Mouse (Mus musculus) hindbrain, embryonic 16.5 days (tissue): ENCODE measurements around the gene Ly75. TPM values are rescaled to one million over a fixed set of nuclear protein-coding genes. Genes with fewer than 3 reads are reported as not detected.

Source experiments
- ATAC-seq: fragments of 200-750 bp; cut with Nextera tagmentation; 2 replicates; pipeline ENCODE4 v1.8.0; 2017; ENCODE audit warnings: moderate TSS enrichment, moderate library complexity
- H3K27ac ChIP-seq: fragments of 300-500 bp; sonication (generic); 2 replicates; pipeline ENCODE4 v1.5.1; 2014; ENCODE audit warnings: low read depth, mild to moderate bottlenecking, control low read depth, low read length, moderate library complexity
- H3K27me3 ChIP-seq: fragments of 300-500 bp; sonication (generic); replicated peaks from 2 replicates; pipeline ENCODE4 v1.6.1; 2014; ENCODE audit warnings: low read length; ENCODE audit not compliant: control insufficient read depth, insufficient read depth
- H3K36me3 ChIP-seq: fragments of 300-500 bp; sonication (generic); 2 replicates; pipeline ENCODE4 v1.6.1; 2014; ENCODE audit warnings: mild to moderate bottlenecking, low read length, moderate library complexity, mixed read lengths; ENCODE audit not compliant: control insufficient read depth, insufficient read depth
- H3K4me1 ChIP-seq: fragments of 300-500 bp; sonication (generic); 2 replicates; pipeline ENCODE4 v1.6.1; 2014; ENCODE audit warnings: low read depth, low read length; ENCODE audit not compliant: control insufficient read depth, insufficient read depth
- H3K4me2 ChIP-seq: fragments of 300-500 bp; sonication (generic); 2 replicates; pipeline ENCODE4 v1.6.1; 2014; ENCODE audit warnings: mild to moderate bottlenecking, low read length, control low read depth, moderate library complexity
- H3K4me3 ChIP-seq: fragments of 300-500 bp; sonication (generic); 2 replicates; pipeline ENCODE4 v1.5.1; 2014; ENCODE audit warnings: mild to moderate bottlenecking, low read length, control low read depth, moderate library complexity
- H3K9ac ChIP-seq: fragments of 300-500 bp; sonication (generic); 2 replicates; pipeline ENCODE4 v1.6.1; 2014; ENCODE audit warnings: low read depth, mild to moderate bottlenecking, control low read depth, low read length, moderate library complexity
- H3K9me3 ChIP-seq: fragments of 300-500 bp; sonication (generic); 2 replicates; pipeline ENCODE4 v1.6.1; 2014; ENCODE audit warnings: mild to moderate bottlenecking, low read length, moderate library complexity; ENCODE audit not compliant: control insufficient read depth
- WGBS: fragments of 180-500 bp; shearing (Covaris S2); extraction: QIAGEN DNeasy Blood & Tissue Kit; methylation state at CpG from one replicate; pipeline ENCODE4 v1.1.7; 2014; 5-methylcytosine and 5-hydroxymethylcytosine counted together
- polyA plus RNA-seq: library from polyadenylated mRNA; unstranded; fragments of >200 nt; fragmentation: Nextera tagmentation; extraction: Ambion mirVana; gene quantifications from 2 replicates; pipeline ENCODE4 v1.2.1, GENCODE M21; 2015

The Ly75 gene
- 1.6 and 1.9 TPM in 2 replicates for polyA plus RNA-seq

DNA sequence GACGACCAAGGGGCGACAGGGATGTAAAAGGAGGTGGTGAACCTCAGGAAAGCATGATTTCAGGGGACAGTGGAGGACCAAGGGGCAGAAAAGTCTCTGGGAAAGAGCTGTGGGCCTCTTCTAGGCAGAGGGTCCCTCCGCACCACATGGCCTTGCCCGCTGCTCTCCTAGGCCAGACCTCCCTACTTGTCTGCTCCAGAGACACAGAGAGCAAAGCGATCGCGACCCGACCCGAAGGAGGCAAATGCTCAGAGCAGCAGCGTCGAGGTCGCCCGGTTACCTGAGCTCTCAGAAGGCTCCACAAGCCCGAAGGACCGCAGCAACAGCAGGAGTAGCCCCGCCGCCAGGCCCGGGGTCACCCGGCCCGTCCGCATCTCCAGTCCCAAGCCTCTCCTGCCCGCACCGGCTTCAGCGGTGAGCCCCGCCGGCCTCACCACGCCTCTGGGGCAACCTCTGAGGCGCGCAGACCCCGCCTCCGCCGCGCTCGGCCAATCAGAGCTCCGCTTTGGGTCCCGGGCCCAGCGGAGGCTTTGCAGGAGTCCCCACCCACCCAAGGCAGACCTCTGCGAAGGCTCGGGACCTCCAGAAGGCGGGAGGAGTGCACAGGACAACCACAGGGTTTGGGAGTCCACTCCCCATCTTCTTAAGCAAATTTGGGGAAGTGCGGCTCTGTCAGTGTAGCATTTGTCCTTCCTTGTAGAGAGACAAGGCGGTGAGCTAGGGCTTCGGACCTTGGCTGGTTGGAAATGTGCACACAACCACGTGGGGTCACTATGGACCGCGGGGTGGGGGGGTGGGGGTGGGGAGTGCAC is at the start of gene Ly75:
TSS of gene Ly75 (minus strand) at position 446 of the 812 bp plus-strand sequence.
- Histone ChIP-seq H3K27me3 (no peaks in the 10 kb centered on the region), H3K36me3 (no peaks in the 10 kb centered on the region), H3K4me3 (peak within 1 kb of the TSS; percentile 61), H3K4me1 (no peaks in the 10 kb centered on the region), H3K9me3 (no peaks in the 10 kb centered on the region), H3K27ac (no peak within 1 kb of the TSS), H3K4me2 (peak within 1 kb of the TSS; percentile 91), H3K9ac (peak within 1 kb of the TSS; percentile 71)
- peak; percentile 98 for ATAC-seq
- WGBS, result under 1% methylated on average over 45 of the region's 46 CpGs

DNA sequence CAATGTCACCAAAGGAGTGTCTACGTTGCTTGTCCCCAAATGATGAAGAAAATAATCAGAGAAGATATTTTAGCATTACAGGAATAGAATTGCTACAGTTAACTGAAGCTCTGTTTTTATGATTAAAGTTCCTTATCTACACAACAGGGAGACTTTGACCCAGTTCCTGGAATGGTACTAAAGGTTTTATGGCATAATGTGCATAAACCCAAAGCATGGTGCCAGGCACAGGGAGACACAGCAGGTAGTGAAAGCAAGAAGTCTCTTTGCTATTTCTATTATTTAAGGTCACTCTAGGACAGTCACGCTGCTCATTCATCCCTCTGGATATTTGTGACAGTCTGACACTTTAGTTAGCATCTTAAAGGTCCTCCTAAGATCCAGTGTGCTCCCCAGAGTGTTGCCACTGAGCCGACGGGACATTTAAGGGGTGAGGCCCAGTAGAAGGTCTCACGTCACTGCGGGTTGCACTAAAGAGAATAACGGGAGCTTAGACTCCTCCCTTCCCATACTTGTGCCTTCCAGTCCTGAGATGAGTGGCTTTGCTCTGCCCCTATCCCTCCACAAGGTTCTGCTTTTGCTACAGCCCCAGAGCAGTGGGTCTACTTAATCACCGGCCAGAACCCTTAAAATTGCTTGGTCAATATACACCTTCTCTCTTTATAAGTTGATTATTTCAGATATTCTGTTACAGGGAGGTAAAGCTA is 47.4 kb upstream of the Ly75 start:
- H3K4me3 ChIP-seq, result no peak overlapping the region
- WGBS, result 76% methylated on average over 8 of the region's 8 CpGs
- H3K27ac ChIP-seq, result no peak overlapping the region

GRCm38 (mm10) chr2:60418075-60418474 is 35.0 kb upstream of the Ly75 start:
- WGBS, result 8% methylated on average over 6 of the region's 6 CpGs
- H3K4me2 ChIP-seq, result no peak overlapping the region

More for the DNA sequence above, 47.4 kb upstream of the Ly75 start:
- H3K9me3 ChIP-seq, result no peaks in the 10 kb centered on the region
- ATAC-seq, result no peak
- no peaks in the 10 kb centered on the region for H3K4me1 ChIP-seq
- no peaks in the 10 kb centered on the region for H3K27me3 ChIP-seq
- H3K36me3 ChIP-seq, result no peaks in the 10 kb centered on the region
- no peak overlapping the region for H3K9ac ChIP-seq
- no peak overlapping the region for H3K4me2 ChIP-seq

DNA sequence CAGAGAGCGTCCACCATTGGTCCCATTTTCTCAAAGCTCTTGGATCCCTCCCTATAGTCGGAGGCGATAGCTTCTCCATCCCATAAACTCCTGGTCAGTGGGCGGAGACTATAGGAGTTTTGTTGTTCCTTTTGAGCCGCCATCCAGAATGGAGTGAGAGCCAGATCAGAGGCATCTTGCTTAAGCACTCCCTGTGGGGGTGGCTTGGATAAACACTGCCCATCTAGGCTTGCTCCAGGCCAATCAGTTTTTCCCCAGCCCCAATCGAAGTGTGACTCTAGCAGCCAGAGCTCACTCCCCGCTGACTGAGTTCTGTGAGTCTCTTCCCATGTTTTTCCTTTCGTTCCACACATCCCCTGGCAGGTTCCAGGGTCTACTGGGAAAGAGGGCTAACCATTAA is 31.2 kb upstream of the Ly75 start:
- Histone ChIP-seq H3K27ac (no peak overlapping the region), H3K36me3 (no peaks in the 10 kb centered on the region), H3K9me3 (no peaks in the 10 kb centered on the region), H3K27me3 (no peaks in the 10 kb centered on the region), H3K4me2 (no peak overlapping the region), H3K4me1 (no peaks in the 10 kb centered on the region), H3K9ac (no peak overlapping the region), H3K4me3 (no peak overlapping the region)
- WGBS, result 61% methylated on average over 8 of the region's 8 CpGs
- no peak for ATAC-seq

More at GRCm38 (mm10) chr2:60418075-60418474, 35.0 kb upstream of the Ly75 start:
- Histone ChIP-seq H3K27me3 (no peaks in the 10 kb centered on the region), H3K9me3 (no peaks in the 10 kb centered on the region), H3K27ac (no peak overlapping the region), H3K9ac (no peak overlapping the region), H3K36me3 (no peaks in the 10 kb centered on the region), H3K4me3 (no peak overlapping the region), H3K4me1 (no peaks in the 10 kb centered on the region)
- peak; percentile 63 for ATAC-seq

- whole genome bisulfite sequencing, result 81% methylated on average over 18 of the region's 18 CpGs
Measured at GRCm38 (mm10) chr2:60413006-60413650, 30.0 kb upstream of the Ly75 start.

GRCm38 (mm10) chr2:60411181-60411580 is 28.1 kb upstream of the Ly75 start:
- H3K9ac ChIP-seq, result no peak overlapping the region
- WGBS, result 86% methylated on average over 7 of the region's 7 CpGs

More at GRCm38 (mm10) chr2:60413006-60413650, 30.0 kb upstream of the Ly75 start:
- Histone ChIP-seq H3K4me2 (no peak overlapping the region), H3K9ac (no peak overlapping the region), H3K27ac (no peak overlapping the region), H3K36me3 (no peaks in the 10 kb centered on the region), H3K27me3 (no peaks in the 10 kb centered on the region), H3K4me3 (no peak overlapping the region), H3K9me3 (no peaks in the 10 kb centered on the region), H3K4me1 (no peaks in the 10 kb centered on the region)
- no peak for ATAC-seq

GRCm38 (mm10) chr2:60409989-60410763 is 27.1 kb upstream of the Ly75 start:
- WGBS, result 86% methylated on average over 11 of the region's 11 CpGs
- Histone ChIP-seq H3K27me3 (no peaks in the 10 kb centered on the region), H3K9me3 (no peaks in the 10 kb centered on the region), H3K27ac (no peak overlapping the region), H3K4me1 (no peaks in the 10 kb centered on the region), H3K4me3 (no peak overlapping the region), H3K9ac (no peak overlapping the region), H3K36me3 (no peaks in the 10 kb centered on the region), H3K4me2 (no peak overlapping the region)
- no peak for ATAC-seq

More at GRCm38 (mm10) chr2:60411181-60411580, 28.1 kb upstream of the Ly75 start:
- H3K4me1 ChIP-seq, result no peaks in the 10 kb centered on the region
- no peaks in the 10 kb centered on the region for H3K9me3 ChIP-seq
- H3K36me3 ChIP-seq, result no peaks in the 10 kb centered on the region
- H3K27me3 ChIP-seq, result no peaks in the 10 kb centered on the region
- no peak overlapping the region for H3K4me2 ChIP-seq
- no peak overlapping the region for H3K27ac ChIP-seq
- H3K4me3 ChIP-seq, result no peak overlapping the region
- no peak for ATAC-seq

GRCm38 (mm10) chr2:60409194-60409593 is 26.1 kb upstream of the Ly75 start:
- Histone ChIP-seq H3K27me3 (no peaks in the 10 kb centered on the region), H3K9me3 (no peaks in the 10 kb centered on the region), H3K36me3 (no peaks in the 10 kb centered on the region), H3K9ac (no peak overlapping the region), H3K4me3 (no peak overlapping the region), H3K4me1 (no peaks in the 10 kb centered on the region), H3K4me2 (no peak overlapping the region), H3K27ac (no peak overlapping the region)
- no peak for ATAC-seq
- 53% methylated on average over 6 of the region's 6 CpGs for WGBS
